Mouse (Mus musculus) lung, adult 2 months (tissue): ENCODE results near the gene Hapln1.

ENCODE experiments used
- CTCF ChIP-seq: fragments of 200-500 bp; IDR thresholded peaks from 2 replicates; pipeline ENCODE4 v1.5.1; 2011; ENCODE audit warnings: mild to moderate bottlenecking, low read length, control low read depth; ENCODE audit not compliant: insufficient read depth
- POLR2A ChIP-seq: fragments of 200-500 bp; IDR thresholded peaks from 2 replicates; pipeline ENCODE4 v1.6.1; 2011; ENCODE audit warnings: low read depth, mild to moderate bottlenecking, control low read depth, low read length, borderline replicate concordance; ENCODE audit errors: extremely low read depth

DNA sequence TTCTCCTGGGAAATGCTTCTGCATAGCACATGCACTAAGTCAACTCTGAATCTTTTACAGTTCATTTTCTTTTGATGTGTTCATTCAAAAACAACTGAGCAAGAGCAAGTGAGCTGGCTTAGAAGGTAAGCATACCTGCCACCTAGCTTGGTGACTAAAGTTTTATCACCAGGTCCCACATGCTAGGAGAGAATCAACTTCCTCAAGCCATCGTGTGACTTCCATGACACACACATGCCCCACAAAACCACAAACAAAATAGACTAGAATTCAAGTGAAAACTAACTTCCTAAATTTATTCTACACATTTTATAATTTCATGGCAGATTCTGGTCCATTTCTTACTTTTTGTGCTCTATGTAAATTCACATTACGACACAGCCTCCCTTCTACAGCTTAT is 113.7 kb downstream of the Hapln1 start:
- TF ChIP-seq POLR2A (no peak), CTCF (no peak)
